Mouse (Mus musculus) stomach, postnatal 0 days (tissue): ENCODE results near the gene Tkt.

Source experiments
- CTCF ChIP-seq: IDR thresholded peaks from 2 replicates; pipeline ENCODE4 v1.5.1; 2016; ENCODE audit warnings: antibody characterized with exemption, low read depth, mild to moderate bottlenecking, moderate library complexity
- EP300 ChIP-seq: optimal IDR thresholded peaks from 2 replicates; pipeline ENCODE3; 2016; ENCODE audit warnings: antibody characterized with exemption

DNA sequence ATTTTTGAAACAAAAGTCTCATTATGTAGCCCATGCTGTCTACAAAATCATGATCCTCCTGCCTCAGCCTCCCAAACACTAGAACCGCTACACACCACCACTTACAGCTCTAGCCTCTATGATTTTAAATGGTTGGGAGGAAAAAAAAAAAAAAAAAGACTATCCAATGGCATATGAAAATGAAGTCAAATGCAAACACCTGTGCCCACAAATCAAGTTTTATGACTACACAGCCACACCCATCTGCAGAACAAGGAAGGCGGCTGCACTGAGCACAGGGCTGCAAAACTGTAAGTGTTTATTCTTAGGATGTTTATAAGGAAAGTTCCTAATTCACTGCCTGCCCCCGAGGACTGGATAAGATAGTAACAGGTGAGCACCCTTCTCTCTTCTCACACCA, 48.2 kb downstream of the Tkt start:
- TF ChIP-seq CTCF (no peak), EP300 (no peak)
